Mouse (Mus musculus) right cerebral cortex, postnatal 36 days (tissue): ENCODE data around the gene Zfp534.
"Not testable (repeated sequence)": the region's sequence is repeated elsewhere in the genome, so short reads cannot be mapped to it uniquely, and the experiment has no call there.

ENCODE experiments used
- DNase-seq, 2 experiments: peaks; one replicate each; pipeline ENCODE4 v3.0.0; 2022; ENCODE audit warnings: low spot score in 2 of 2, mixed read lengths in 1 of 2

Gene Zfp534

GRCm38 (mm10) chr4:147702453-147702852 is at the start of gene Zfp534:
TSS of gene Zfp534 (minus strand) at chr4:147702553.
- not testable (repeated sequence) for DNase-seq

GRCm38 (mm10) chr4:147746255-147746654 is 43.9 kb upstream of the Zfp534 start:
- DNase-seq: not testable (repeated sequence)

- DNase-seq: not testable (repeated sequence)
Measured at GRCm38 (mm10) chr4:147738636-147739369, 36.5 kb upstream of the Zfp534 start.

- not testable (repeated sequence) for DNase-seq
Measured at GRCm38 (mm10) chr4:147655245-147655644, 47.1 kb downstream of the Zfp534 start.

GRCm38 (mm10) chr4:147647407-147647806 is 54.9 kb downstream of the Zfp534 start:
- DNase-seq: not testable (repeated sequence)

- DNase-seq: not testable (repeated sequence)
Measured at GRCm38 (mm10) chr4:147642413-147642812, 59.9 kb downstream of the Zfp534 start, which contains the start of gene Zfp979. TSS of gene Zfp979 (minus strand) at chr4:147642513.

- not testable (repeated sequence) for DNase-seq
Measured at GRCm38 (mm10) chr4:147641932-147642331, 60.4 kb downstream of the Zfp534 start.

- not testable (repeated sequence) for DNase-seq
Measured at GRCm38 (mm10) chr4:147633818-147634262, 68.5 kb downstream of the Zfp534 start.
